Mouse (Mus musculus) CD4-positive naive resting alpha-beta T cell, adult 57 days (primary cell): ENCODE data around the gene Trappc2. TPM values are rescaled to one million over a fixed set of nuclear protein-coding genes. Genes with fewer than 3 reads are reported as not detected.

Experiments
- total RNA-seq: library from RNA; stranded (reverse); gene quantifications from one replicate; pipeline ENCODE4 v1.2.4, GENCODE M21; 2023

Trappc2 gene
- 6.7 TPM for total RNA-seq

DNA sequence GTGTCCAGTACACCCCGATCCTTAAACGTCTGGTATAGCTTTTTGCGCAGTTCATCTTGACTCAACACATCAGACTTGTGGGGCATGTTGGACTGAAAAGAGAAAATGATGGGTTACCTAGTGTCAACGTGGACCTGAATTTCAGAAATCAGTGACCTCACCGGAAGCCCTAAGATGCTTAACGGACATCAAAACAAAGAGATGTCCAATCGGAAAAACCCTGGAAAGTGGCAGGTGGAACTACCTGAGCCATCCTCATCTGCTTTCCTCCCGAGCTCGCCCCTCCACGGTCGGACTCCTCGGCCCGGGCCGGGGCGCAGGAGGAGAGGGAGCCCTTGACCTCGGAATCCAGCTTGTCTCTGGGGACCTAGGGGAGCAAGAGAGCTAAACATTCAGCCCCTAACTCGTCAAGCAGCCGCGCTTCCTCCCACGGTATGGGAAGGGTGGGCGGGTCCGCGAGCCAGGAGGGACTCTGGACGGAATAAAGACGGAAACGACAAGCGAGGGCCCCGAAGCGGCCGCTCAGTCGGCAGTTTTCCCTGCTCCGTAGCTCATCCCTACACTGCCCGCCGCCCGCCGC lies at the start of gene Trappc2:
Gene Trappc2 (plus strand): TSS at position 539 of the 580 bp plus-strand sequence.

GRCm38 (mm10) chrX:166440616-166441063 lies 266 bp downstream of the Trappc2 start, which contains the start of gene Ofd1:
Gene Ofd1, minus strand, starts transcription at chrX:166440704.

GRCm38 (mm10) chrX:166479365-166479983 lies 39.1 kb downstream of the Trappc2 start, which contains the start of gene Rab9:
Gene Rab9, minus strand, starts transcription at chrX:166479867.

Other genes with a start within 250 kb of the Trappc2 start
- 0.80 TPM for gene Gpm6b, start 201.7 kb upstream of the Trappc2 start, total RNA-seq
- gene Ofd1, start 130 bp downstream of the Trappc2 start, total RNA-seq = 13.6 TPM
- gene Rab9, start 39.3 kb downstream of the Trappc2 start, total RNA-seq = 19.1 TPM
- 5.0 TPM for gene Tceanc, start 78.0 kb downstream of the Trappc2 start, total RNA-seq
- gene Egfl6, start 145.1 kb downstream of the Trappc2 start, total RNA-seq = 0.68 TPM